Mouse (Mus musculus): ENCODE measurements around the gene Ifi47. TPM values are rescaled to one million over a fixed set of nuclear protein-coding genes. Genes with fewer than 3 reads are reported as not detected.

The Ifi47 gene
- polyA plus RNA-seq, 1 experiment: 16.9 TPM

DNA sequence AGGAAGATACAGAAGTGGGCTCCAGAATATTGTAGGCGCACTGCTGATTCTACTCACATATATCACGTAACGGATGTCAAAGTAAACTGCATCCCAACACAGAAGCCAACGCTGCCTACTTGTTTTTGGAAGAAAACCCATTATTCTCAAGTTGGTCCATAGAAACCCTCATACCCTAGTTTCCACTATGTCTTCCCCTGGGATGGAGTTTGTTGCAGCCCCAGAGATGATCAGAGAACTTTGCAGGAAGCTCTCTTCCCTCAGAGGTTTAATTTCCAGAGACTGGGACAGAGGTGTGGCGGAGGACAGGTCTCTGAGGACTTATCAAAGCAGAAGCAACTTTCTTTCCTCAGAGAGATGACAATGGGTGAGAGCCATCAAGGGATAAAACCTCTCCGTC, 65.6 kb downstream of the Ifi47 start, which contains the start of gene Olfr1395:
Olfr1395 (plus strand) TSS at position 301 of the 400 bp plus-strand sequence.
- no peak within 1 kb of the TSS for H3K4me3 ChIP-seq (ENCODE audit: extremely low read depth, insufficient read depth, insufficient read length)
- no peaks in the 10 kb centered on the region for H3K27me3 ChIP-seq (ENCODE audit: control insufficient read depth, insufficient read depth, low read length)
- no peak for TF ChIP-seq CTCF (IDR thresholded peaks at IDR 0.05; ENCODE audit: extremely low read depth, insufficient read depth, insufficient read length, insufficient replicate concordance)
- no peak for TF ChIP-seq POLR2A (IDR thresholded peaks at IDR 0.05; ENCODE audit: low read depth, low read length)
- no peaks in the 10 kb centered on the region for H3K36me3 ChIP-seq (ENCODE audit: control insufficient read depth, insufficient read depth, low read length)
- no peaks in the 10 kb centered on the region for H3K4me1 ChIP-seq (ENCODE audit: control insufficient read depth, insufficient read depth, insufficient read length)
- WGBS: 88% methylated on average over 6 of the region's 6 CpGs
- no peak for DNase-seq (ENCODE audit: low read depth in 1 of 2, low spot score in 2 of 2)
- no peak within 1 kb of the TSS for H3K27ac ChIP-seq (ENCODE audit: insufficient read depth, low read length)

Other genes with a start within 250 kb of the Ifi47 start
- gene Gm12184, start 249.9 kb upstream of the Ifi47 start, polyA plus RNA-seq (2012; rRNA removed): 3.9 and 6.1 TPM in 2 replicates
- gene Irgm1, start 204.9 kb upstream of the Ifi47 start, polyA plus RNA-seq (2012; rRNA removed): 10.6 and 13.0 TPM in 2 replicates
- 0.36 and 0.37 TPM in 2 replicates for gene Gm5431, start 174.4 kb upstream of the Ifi47 start, polyA plus RNA-seq (2012; rRNA removed)
- gene Psme2b, start 130.4 kb upstream of the Ifi47 start, polyA plus RNA-seq (2012; rRNA removed): 8.3 and 12.9 TPM in 2 replicates
- 0.05 and 0.22 TPM in 2 replicates for gene Olfr56, start 97.7 kb upstream of the Ifi47 start, polyA plus RNA-seq (2012; rRNA removed)
- gene 9930111J21Rik1, start 97.2 kb upstream of the Ifi47 start, polyA plus RNA-seq (2012; rRNA removed): 16.0 and 17.9 TPM in 2 replicates
- gene Gm12185, start 84.4 kb upstream of the Ifi47 start, polyA plus RNA-seq (2012; rRNA removed): 0.23 and 0.36 TPM in 2 replicates
- 2.1 and 2.5 TPM in 2 replicates for gene Tgtp1, start 82.4 kb upstream of the Ifi47 start, polyA plus RNA-seq (2012; rRNA removed)
- gene 9930111J21Rik2, start 25.3 kb upstream of the Ifi47 start, polyA plus RNA-seq (2012; rRNA removed): 10.8 and 11.0 TPM in 2 replicates
- gene Tgtp2, start 12.4 kb upstream of the Ifi47 start, polyA plus RNA-seq (2012; rRNA removed): 7.1 and 19.6 TPM in 2 replicates
- 0.05 and 0.41 TPM in 2 replicates for gene Olfr1396, start 38.3 kb downstream of the Ifi47 start, polyA plus RNA-seq (2012; rRNA removed)
- gene Olfr1395, start 65.7 kb downstream of the Ifi47 start, polyA plus RNA-seq (2012; rRNA removed): not detected in 2 replicates
- gene Olfr1394, start 77.8 kb downstream of the Ifi47 start, polyA plus RNA-seq (2012; rRNA removed): not detected in 2 replicates
- gene Btnl9, start 110.6 kb downstream of the Ifi47 start, polyA plus RNA-seq (2012; rRNA removed): 3.9 and 6.9 TPM in 2 replicates
- 1.4 and 2.4 TPM in 2 replicates for gene Zfp62, start 126.7 kb downstream of the Ifi47 start, polyA plus RNA-seq (2012; rRNA removed)
- 222 and 255 TPM in 2 replicates for gene Mgat1, start 167.6 kb downstream of the Ifi47 start, polyA plus RNA-seq (2012; rRNA removed)
- gene Olfr1393, start 201.7 kb downstream of the Ifi47 start, polyA plus RNA-seq (2012; rRNA removed): 0.06 TPM in 2 replicates
- gene Olfr1392, start 208.7 kb downstream of the Ifi47 start, polyA plus RNA-seq (2012; rRNA removed): not detected in 2 replicates
- not detected in 2 replicates for gene Olfr10, start 228.2 kb downstream of the Ifi47 start, polyA plus RNA-seq (2012; rRNA removed)
- not detected in 2 replicates for gene Olfr1391, start 246.2 kb downstream of the Ifi47 start, polyA plus RNA-seq (2012; rRNA removed)

Data from spleen, adult 2 months (tissue).